Mouse (Mus musculus) MN1 (cell line): ENCODE data around the gene Magi2.

Source experiments
- DNase-seq: peaks from one replicate; pipeline ENCODE4 v3.0.0-alpha.2; 2016; ENCODE audit warnings: low spot score

Magi2 gene

DNA sequence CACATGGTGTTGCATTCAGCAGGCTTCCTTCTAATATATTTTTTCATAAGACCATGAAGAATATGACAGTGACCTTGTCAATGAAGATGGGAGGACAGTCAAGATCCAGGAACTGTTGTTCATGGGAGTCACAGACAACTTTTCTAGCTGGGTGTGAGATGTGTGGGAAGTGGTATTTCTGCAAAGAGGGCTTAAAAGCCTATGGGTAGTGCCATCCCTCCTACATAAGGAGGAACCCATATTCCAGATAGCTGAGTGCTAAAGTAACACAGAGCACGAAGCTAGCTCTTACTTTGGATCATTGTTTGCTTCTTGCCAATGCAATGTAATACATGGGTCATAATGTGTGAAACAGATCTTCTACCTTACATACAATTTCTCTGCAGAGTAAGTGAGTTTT, 1146.8 kb downstream of the Magi2 start:
- DNase-seq = no peak

DNA sequence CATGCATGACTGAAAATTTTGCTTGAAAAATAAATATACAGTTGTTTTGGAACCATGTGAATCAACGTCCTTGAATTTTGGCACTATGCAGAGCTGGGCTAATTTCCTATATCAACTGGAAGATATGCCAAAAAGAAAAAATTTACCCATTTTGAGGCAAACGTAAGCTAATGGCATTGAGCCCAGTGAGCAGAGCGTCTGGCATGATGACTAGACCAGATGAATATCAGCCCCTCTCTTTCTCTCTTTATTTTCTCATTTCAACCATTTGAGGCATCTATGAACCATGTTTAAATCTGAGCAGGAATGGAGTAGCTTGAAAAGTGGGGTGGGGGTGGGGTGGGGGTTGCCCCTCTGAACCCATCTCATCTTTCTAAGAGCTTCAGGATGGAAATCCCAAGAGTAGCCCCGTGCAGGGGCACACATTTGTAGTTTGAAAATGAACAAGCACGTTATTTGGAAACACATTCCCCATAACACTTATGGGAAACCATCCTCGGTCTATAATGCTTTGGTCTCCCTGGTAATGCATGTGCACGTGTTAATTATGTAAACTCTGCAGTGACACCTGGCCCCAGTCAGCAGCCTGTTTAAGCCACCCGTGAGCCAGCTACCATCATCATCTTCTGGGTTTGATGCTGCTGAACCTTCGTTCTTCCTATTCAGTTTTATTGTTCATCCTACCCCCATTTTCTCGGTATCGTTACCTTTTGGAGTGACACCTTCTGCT, 1151.4 kb downstream of the Magi2 start:
- DNase-seq = no peak

DNA sequence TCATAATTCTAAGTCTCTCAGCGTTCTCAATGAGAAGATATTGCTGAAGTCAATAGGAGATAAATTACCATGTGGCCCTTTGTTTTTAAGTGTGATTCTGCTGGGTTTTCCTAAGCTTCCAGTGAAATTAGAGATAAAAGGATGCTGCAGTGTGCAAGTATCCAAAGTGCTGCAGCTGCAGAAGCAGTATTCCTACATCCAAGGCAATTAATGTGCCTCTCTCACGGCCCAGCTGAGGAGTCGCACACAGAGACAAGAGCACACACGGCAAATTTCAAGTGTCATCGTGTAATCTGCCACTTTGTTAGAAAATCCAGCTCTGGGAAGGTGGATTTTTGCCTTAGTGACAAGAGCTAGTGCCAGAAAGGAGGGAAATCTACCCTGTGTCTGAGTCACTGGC, 1177.7 kb downstream of the Magi2 start:
- DNase-seq = no peak

DNA sequence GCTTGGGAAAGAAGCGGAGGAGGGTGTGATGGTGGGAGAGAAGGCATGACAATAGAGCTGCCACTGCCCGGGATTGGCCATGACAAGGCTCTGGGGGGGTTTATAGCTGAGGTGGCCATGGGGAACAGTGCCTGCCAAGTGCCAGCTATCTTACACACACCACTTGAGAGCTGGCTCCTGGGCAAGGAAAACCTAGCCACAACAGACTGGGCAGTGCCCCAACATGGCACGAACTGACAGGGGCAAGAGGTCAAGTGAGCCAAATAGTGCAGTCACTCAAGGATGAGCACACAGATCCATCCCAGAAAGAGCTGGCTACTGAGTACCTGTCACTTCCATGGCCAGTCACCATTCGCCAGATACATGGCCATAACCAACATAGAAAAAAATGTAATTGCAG, 1179.8 kb downstream of the Magi2 start:
- no peak for DNase-seq

DNA sequence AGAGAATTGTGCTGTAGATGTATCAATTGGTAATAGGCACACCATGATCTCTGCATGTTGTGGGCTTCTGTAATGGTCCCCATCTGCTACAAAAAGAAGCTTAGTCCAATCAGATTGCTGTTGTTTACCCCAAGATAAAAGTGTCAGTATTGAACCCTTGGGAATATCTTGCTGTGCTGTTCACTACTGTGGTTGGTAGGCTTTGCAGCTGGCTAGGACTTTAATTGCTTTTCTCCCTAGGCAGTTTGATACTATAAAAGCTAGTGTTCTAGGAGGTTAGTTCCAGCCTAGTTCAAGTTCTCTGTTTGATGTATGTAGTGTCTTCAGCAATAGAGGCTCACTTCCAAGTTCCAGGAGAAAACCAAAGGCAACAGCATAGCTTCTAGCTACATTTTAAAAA, 1188.5 kb downstream of the Magi2 start:
- DNase-seq = no peak

DNA sequence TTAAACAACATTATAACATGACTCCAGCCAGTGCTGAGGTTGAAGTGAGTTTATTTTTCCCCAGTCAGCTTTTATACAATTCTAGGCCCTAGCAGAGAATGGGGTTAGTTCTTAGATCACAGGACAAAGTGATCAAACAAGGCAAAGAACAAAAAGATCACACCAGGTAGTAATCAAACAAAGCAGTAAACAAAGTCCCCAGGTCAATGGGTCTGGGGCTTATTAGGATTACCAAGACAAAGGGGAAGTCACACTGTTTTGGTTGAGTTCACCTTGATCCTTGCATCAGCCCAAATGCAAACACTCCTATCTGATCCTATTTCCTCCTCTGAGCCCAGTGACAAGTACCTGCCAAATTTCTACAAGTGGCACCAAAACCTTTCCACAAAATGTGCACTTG, 1190.5 kb downstream of the Magi2 start:
- DNase-seq = no peak

DNA sequence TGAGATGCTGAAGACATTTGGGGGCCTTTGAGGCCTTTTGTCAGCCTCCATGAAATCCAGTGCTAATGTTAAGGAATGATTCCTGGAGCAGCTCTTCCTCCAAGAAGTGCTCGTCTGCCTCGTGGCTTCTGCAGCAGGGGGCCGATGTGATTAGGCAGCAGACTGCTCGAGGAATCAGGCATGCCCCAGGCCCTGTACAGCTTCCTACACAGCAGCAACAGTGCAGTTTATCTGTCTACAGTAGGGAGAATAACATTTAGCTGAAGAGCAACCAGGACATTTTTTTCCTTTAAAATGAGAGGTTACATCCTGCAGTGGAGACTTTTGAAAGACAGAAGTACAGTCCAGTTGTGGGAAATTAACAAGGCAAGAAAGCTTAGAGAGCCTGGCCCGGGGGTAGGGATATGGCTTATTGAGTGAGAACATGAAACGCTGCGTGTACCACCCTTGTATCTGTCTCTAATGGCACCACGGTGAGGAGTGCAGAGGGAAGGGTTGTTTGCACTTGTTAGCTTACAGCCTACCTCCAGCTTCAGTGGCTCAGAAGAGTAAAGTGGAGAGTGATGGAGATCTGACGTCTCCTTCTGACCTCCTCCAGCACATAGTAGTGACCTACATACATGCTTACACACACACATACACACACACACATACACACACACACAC, 1205.4 kb downstream of the Magi2 start:
- no peak for DNase-seq

DNA sequence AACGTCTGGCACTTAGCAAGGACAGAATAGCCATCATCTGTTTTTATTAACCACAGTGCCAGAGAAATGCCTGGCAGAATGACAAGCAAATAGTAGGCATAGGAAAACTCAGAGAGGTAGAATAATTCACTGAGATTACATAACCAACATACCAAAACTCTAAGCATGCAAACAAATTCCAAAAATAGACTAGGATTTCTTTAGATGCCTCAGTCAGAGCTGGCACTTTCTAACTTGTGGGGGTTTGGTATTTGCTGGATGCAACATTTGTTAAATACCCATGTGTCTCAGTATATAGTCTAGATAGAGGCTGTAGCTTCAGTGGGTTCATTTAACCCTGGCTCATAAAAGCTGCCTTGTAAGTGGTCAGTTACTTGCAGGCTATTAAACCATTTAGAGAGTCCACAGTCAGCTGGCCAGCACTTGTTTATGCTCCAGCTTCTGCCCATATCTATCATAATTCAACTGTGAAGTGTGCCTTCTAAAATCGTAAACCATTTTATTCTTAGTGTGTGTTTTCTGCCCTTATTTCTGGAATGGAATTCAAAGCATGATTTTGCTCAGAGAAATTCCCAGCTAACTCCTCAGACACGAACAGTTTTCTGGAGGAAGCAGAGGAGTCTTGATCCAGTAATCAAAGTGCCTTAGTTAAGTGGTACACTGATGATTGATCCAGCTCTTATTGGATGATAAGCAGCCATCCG, 1219.8 kb downstream of the Magi2 start:
- DNase-seq = no peak

DNA sequence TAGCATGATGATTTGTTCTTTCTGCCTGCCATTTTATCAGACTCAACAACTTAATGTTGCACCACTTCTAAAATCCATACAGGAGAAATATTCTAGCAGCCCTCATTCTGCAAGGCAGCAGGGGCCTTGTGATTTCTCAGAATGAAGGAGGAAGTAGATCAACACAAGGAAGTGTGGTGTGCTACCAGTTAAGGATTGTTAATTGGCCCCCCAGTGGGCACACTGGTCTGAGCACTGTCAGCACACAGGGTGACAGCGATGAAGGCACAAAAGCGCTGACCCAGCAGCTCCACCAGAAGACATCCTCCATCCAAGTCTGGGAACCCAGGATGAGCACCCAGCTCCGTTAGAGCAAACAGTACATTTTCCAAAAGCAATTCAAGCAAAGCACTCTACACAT, 1229.3 kb downstream of the Magi2 start:
- no peak for DNase-seq

DNA sequence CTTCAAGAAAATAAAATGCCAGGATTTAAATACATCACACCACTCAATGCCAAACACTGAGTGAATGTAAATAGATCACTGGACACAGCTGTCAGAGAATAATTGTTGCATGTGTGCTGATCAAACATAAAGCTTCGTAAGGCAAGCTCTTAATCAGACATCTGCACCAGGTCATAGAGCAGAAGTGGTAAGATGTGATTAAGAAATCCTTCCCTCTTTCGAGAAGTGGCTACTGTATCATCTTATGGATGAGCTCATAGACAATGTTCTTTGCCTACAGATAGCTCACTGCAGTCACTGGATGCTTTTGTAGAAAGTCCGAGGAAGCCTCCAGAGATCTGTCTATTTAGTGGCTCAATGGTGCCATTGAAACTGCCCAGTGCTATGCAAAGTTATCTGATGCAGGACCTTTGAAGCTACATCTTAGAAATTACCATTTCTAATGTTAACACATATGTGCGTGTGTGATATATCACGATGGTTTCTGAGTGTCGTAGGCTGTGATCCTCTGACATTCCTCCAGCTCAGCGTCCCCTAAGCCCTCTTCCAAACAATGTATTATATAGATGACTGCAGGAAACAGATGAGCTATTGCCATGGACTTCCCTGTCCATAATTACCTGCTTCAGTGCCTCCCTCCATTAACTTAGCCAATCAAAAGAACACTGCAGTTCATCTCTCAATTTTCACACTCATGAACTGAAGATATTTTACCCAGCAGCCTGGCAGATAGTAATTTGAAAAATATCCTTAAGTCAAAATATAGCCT, 1231.1 kb downstream of the Magi2 start:
- DNase-seq = no peak

DNA sequence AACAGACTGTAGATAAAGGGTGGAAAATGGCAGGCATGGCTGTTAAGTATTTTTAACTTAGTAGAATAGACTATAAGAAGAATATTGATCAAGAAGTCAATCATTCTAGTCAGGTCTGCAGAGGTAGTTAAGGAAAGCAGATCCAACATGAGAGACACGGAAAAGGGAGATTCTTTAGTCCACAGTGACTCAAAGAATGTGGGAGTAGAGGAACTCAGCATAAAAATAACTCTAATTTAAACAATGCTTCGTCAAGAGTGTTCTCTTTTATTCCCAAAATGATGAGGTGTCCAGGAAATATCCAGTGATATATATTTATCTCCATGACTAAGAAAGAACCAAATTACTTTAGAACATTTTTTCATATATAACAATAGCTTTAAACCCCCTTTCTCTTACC, 1234.9 kb downstream of the Magi2 start:
- no peak for DNase-seq

DNA sequence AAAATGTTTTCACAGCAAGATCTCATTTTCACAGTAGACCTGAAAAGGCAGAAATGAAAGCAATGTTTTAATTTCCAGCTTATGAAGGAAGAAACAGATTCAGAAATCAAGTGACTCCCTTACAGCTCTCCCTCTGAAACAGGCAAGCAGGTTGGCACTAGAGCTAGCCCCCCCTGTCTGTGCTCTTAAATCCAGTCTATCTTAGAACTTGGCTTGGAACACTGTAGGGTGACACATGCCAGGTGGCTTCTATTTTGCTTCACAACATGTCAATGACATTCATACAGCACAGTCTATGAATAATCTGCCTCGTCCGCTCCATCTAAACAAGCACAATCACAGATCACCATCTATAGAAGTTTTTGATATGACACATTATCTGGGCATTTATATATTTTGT, 1235.5 kb downstream of the Magi2 start:
- DNase-seq = no peak

DNA sequence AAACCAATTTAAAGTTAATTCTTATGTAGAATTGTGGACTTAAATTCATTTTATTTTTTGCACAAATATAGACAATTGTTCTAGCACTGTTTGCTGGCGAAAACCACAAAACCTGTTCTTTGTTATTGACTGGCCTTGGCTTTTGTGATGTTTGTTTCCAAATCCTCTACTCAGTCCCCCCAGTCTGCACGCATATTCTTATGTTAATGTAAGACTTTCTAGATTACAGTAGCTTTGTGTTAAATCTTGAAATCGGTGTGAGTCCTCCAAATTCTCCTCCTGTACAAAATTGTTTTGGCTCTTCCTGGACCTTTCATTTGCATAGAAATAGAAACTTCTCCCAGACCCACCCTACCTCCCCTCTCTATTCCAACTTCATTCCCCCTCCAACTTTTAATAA, 1242.9 kb downstream of the Magi2 start:
- no peak for DNase-seq

DNA sequence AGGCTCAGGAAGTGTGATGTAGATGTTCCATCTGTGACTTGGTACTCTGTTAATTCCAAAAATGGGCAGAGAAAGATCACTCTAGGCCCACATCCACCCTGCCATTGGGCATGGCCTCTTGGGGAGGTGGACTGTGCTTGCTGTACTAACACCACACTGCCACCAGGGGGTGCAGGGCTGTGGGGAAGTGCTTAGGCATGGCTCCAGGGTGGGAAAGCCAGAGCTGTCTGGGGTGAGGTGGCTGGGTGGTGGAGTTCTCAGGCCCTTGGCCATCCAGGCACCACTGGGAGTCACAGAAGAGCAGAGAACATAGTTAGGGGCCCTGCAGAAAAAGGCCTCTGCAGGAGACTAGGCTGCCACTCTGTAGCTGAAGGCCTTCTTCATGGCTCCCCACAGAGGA, 1243.6 kb downstream of the Magi2 start:
- DNase-seq = no peak

DNA sequence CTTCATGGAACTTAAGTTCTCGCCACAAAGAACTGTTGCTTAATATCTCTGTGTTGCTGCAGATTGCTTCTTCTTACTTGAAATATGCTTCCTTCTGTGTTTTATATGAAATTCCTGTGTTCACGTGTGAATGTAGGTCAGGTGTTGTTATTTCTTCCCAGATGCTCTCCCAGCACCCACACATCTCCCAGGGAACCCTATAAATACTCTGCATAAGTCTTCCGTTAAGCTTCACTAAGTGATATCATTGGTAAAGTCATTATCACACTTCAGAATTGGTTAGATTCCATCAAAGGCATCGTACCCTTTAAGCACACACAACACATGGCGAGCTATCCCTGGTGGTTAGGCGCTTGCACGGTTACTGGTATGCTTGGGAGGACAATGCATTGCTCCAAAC, 1257.7 kb downstream of the Magi2 start:
- DNase-seq = no peak

DNA sequence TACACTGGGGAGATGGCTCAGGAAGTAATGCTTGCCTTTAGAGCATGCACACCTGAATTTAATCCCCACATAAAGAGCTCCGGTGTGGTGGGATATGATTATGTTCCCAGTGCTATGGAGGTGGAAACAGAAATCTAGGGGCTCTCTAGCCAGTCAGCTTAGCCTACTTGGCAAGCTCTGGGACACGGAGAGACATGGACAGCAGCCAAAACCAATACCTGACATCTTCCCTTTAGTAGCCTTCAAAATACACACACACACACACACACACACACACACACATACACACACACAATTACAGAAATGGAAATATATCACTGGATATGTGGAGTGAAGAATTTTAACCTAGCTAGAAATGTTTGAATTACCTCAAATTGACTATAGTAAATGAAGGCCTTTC, 1265.1 kb downstream of the Magi2 start:
- no peak for DNase-seq

DNA sequence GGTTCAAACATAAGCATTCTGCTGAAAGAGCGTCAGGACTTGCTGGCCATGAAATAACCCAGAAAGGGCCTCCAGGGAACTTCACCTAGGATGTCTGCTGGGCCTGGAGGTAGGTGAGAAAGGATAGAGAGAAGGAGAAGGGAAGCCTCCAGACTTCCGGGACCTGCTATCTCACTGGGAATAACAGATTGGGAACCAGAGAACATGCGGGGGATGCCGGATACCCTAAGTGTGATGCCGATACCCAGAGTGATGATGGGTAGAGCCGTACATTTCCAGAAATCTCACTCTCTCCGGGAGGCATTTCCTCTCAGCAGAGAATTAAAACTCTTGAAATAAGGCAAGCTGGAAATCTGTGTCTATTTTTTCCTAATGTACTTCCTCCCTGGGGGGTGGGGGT, 1265.8 kb downstream of the Magi2 start:
- no peak for DNase-seq

DNA sequence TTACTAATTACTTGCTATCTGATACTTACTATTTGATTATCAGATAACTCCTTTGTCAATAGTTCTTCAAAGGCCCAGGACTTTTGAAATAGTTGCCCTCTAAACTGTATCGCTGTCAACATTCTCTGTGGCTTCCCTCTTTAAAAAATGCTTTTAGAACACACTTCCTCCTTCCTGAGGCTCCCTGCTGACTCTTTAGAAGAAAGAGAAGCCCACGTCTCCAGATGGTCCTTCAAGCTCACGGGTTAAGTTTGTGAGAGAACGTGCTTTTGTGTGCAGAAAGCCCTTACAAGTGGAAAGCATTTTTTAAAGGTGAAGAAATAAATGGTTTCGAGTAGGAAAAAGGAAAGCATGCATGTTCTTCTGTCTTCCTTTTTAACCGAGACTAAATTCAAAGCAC, 1267.2 kb downstream of the Magi2 start:
- no peak for DNase-seq

DNA sequence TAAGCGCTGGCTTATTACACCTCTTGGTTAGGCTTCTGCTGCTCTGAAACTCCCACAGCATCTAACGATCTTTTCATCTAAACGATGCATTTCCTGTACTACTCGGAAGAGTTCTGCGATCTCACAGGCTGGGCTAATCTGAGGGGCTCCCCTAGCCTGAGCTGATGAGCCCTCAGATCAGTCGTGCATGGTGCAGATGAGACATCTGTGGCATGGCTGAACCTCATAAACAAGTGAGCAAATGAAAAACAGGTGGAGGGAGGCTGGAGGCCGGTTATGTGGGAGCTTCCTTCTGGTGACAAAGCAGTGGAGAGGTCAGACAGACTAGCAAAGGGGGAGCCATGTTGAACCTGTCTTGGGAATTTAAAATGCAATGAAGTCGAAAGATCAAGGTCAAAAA, 1270.1 kb downstream of the Magi2 start:
- no peak for DNase-seq

DNA sequence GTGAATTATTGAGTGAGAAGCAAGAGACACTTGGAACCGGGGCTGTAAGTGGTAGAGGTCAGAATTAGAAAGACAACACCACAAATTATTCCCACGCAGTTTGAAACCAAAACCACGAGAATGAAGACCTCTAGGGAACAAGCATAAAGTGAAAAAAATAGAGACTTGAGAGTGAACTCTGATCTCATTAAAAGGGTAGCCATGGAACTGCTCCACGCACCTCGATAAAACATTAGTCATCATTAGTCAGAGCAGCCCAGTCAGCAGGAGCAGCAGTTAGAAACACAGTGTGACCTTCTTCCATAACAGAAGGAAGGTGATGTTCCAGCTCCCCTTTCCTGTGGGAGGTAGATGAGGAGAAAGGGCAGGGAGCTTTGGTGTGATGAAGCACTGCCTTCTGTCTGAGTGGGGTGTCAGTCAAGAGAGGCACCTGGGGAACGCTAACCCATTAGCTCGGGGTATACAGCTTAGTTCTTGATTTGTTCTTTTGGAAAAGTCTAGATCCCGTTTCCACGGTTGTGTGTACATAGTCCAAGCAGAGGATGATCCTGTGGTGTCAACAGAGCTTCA, 1272.3 kb downstream of the Magi2 start:
- no peak for DNase-seq

DNA sequence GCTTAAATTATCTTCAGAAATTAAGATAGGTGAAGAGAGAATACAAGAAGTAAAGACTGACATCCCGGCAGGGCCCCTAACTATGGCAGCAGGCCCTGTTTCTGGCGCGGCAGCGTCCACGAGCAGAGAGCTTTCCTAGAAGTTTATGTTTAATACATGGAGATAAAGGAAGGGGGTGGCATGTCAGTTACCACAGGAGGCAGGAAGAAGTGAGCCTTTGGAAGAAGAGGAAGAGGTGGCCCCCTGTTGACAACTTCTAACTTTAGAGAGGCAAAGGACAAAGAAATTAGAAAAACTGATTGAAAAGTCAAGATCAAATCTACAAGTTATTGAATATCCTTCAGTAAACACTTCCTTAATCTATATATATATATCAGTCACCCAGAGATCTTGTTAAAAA, 1281.8 kb downstream of the Magi2 start:
- DNase-seq = no peak

DNA sequence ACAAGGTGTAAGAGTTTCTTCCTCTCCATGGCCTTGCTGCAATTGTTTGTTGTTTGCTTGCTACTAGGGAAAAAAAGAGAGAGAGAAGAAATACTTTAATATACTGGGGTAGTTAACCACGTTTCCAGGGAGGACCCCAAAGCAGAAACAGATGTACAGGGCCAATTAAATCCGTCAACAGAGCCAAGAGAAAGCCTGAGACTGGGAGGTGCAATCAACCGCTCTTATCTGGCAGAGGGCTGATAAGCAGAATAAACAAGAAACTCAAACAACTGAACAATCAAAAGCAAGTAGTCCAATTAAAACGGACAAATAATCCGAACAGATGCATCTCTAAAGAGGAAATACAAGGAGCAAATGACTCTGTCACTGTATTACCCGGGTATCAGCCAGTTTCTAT, 1282.8 kb downstream of the Magi2 start:
- no peak for DNase-seq
